Mouse (Mus musculus) MEL-GATA-1-ER (cell line): ENCODE data around the gene Camta1.

Source experiments
- DNase-seq: peaks from one replicate; pipeline ENCODE4 v3.0.0-alpha.2; 2012; ENCODE audit warnings: low read depth; ENCODE audit errors: extremely low read depth

Camta1 gene

DNA sequence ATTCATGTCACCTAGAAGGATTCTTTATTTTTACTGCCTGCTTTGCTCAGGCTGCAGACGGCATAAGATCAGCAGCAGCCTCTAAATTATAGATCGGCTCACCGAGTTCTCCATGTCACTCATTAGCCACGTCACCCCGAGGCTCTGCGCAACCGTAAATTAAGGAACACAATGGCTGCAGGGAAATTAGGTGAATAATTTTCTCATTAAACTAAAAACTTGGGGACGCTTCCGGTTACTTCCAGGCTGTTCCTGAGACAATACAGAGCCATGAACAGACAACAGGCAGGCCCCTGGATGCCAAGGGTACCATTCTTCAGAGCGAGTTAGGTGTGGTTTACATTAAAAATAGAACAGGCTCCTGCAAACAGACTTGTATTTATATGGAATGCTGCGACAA is 472.3 kb downstream of the Camta1 start:
- DNase-seq, result no peak

DNA sequence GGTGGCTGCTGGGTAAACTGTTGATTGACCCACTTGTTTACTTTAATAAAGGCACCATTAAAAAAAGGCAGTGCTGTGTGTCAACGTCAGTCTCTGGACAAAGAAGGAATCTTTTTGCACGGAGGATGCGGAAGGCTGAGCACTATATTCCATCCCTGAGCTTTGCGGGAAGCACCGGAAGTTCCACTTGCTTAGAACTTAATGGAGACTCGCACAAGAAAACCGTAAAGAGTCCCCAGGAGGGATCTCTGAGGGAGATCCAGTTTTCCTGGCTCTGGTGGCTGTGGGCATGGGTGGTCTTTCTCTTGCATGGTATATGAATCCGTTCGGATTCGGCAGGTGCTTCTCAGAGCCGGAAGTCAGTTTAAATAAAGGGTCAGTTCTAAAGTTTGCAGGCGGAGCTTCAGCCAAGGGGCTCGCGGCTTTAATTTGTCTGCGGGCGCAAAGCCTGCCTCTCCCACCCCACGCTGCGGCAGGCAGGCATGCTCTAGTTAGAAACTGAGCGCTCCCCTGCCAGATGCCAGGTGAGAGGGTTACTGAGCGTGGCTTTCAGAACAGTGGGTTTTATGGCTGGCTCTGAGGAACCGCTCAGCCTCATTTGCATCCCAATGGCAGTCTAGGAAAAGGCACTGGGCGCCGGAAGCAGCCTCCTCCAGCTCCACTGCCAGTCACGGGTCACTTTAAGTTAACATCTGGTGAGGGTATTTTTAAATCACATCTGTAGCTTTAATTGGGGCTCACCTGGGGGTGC is 474.8 kb downstream of the Camta1 start:
- DNase-seq, result no peak

DNA sequence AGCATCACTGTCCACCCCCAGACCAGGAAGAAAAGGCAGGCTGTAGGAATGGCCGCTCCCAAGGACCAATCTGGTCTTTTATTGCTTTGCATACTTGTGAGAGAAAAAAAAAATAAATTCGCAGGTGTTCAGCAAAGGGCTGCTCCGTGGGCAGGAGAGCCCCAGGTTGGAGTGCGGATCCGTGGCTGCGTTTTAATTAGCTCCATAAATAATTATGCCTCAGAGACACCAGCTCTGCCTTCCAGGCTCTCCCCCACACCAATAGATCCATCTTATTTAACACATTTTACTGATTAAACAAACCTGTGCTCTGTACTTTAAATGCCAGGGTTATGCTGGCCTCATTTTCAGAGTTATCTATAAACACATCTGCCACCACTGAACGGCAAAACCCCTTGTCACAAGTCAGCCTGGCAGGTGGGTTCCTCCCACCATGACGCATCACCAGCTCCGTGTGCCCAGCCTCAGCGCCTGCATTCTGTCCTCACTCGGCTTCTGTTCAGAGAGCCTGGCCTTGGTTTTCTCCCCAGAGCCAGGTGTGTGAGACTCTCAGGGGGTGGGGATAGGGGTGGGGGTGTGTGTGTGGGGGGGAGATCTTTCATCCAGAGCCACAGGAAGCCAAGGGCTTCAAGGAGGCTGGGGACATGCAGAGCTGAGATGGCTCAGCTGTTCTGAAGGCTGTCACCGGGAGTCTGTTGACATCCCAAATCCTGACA is 475.5 kb downstream of the Camta1 start:
- DNase-seq, result no peak

DNA sequence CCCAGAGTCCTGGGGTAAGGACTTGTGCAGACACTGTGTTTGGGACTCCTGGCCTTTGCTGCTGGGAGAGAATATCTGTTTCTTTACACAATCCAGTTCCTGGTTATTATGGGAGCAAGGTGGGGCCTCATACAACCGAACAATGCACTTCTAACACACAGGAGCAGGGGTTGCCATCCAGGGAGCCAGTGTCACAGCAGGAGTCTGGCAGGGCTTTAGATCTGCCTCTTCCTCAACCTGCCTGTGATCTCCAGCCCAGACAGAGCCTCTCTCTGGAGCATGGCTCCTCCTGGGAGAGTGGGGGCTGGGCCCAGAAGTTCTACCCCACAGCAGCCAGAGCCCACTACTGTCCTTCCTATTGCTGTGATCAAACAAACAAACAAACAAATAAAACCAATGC is 483.9 kb downstream of the Camta1 start:
- DNase-seq, result no peak

DNA sequence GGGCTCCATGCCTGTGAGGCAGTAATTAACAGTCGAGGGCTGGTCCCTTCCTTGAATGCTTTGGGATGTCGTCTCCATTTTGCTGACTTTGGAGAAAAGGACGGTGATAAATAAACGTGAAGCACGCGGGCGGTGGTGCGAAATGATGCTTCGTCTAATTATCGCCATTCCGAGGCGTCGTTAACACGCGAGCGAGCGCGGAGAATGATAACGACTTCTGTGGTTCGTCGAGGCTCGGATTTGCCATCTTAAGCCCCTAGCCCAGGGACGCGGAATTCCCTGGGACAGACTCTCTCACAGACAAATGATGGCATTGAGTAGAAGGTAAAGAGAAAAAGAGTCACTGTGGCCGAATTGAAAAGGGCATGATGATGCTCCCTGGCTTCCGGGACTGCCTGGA is 485.4 kb downstream of the Camta1 start:
- no peak for DNase-seq

DNA sequence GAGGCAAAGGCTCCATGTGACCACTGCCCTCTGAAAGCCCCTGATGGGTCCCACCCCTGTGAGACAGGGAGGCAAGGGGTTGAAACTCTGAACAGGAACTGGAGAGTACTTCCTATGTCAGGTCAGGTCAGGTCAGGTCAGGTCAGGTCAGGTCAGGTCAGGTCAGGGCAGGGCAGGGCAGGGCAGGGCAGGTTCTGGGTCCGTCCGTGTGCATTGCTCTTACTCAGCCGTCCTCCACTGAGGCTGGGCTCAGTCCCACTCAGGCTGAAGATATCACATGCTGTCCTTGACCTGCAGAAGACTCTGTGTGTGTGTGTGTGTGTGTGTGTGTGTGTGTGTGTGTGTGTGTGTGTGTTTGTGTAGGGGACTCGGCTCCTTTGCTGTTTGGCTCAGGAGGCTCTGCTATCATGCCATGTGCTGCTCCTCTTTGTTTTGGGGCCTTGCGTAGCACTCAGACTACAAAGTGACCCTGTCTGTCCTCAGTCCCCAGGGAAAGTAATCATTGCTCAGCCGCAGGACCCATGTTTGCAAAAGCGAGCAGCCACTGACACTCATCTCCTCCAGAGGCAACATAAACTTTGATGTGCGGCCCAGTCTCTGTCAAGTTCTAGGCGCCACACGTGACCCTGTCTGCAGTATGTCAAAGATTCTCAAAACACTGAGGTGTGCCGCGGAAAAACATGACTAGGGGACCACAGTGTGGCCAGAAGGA is 488.7 kb downstream of the Camta1 start:
- DNase-seq, result no peak

DNA sequence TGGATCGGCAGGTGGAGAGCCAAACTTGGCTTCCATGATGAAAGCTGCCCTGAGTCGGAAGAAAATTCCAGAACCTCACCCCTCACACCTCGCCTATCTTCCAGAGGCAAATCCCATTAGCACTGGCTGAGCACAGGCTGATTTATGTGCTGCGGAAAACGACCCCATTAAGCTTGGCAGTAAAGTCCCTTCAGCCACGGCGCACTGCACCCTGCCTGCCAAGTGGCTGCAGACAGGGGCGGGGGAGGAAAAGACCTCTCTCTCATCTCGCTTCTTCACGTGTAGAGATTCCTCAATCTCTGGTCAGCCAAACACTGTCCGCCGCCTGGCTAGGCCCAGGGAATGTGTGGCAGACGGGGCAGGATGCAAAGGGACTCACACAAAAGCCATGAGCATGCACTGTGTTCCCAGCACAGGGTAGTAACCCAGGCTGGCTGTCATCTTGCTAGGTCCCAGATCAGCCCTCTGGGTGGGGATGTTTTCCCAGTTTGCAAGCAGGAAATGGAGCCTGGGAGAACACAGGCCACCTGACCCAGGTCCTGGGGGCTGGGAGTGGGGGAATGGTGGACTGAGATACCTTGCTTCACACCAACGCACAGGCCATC is 494.6 kb downstream of the Camta1 start:
- DNase-seq, result no peak

DNA sequence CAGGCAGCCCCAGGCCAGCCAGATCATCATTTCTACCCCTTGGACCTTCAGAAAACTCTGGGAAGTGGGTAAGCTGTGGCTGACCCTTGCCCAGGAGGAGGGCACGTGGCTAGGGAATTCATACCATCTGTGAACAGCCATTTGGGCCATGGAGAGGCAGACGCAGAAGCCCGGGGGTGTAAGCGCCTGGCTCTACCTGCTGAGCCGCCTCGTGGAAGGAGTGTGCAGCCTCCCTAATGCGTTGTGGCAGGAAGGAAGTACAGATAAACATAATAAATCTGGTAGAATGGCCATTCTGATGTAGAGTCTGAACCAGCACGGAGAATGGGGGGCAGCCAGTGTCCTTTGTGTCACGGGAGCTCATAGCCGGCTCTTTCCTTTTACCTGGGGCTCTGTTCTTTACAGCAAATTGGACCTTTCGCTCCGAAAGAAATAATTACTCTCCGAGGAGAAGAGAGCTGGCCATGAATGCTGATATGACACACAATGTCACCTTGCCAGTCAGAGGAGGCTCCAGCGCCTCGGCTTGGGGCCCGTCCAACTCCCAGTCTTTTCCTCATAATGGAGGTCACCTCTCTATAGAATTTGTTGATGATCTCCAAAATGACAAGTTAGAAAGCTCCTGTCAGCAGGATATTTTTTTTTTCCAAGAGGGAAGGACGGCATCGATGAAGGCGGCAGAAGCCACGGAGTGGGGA is 500.6 kb downstream of the Camta1 start:
- no peak for DNase-seq

DNA sequence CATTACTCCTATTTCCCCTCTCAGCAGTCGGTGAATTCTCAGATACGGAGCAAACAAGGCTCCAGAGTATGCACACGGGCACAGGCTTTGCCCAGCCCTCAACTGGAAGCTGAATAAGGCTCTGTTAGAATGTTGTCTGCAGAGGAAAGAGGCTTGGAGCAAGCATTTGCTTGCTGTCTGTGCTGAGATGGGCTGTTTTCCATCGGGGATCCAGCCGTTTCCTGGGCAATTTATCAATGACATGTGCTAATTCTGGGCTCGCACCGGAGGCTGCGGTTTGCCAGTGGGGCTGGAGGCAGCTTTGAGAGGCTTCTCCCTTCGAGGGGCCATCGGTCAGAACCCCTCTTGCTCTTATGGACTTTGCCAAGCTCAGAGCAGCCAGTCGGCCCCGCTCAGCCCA is 506.2 kb downstream of the Camta1 start:
- DNase-seq, result no peak

DNA sequence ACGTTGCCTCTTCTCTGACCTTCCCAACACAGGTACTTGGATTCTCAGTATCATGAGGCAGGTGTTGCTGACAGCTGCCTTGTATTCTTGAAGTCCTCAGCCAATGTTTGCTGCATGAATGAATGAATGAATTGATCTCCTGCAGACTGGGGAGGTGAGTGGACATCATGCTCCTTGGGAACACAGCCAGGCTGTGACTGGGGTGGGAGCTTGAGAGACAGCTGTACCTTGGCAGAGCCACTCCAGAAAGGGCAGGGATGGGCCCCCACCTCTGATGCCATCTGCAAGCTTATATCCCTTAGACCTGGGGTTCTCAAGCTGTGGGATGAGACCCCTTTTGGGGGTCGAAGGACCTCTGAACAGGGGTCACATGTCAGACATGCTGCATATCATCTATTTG is 508.9 kb downstream of the Camta1 start:
- no peak for DNase-seq

DNA sequence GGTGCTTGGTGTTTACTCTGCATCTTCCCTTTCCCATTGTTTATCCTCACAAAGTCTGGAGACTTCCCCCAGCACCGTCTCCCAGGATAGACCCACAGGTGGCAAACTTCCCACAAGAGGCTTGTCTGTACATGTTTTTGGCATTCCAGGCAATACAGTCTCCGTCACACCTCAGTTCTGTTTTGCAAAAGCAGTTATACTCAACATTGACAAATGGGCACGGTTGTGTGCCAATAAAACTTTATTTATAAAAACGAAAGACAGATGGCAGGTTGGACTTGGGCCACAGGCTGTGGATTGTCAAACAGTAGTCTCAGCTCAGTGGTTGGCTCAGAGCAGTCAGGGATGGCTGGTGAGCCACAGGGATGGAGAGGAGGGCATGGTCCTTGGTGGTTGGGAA is 509.4 kb downstream of the Camta1 start:
- no peak for DNase-seq

DNA sequence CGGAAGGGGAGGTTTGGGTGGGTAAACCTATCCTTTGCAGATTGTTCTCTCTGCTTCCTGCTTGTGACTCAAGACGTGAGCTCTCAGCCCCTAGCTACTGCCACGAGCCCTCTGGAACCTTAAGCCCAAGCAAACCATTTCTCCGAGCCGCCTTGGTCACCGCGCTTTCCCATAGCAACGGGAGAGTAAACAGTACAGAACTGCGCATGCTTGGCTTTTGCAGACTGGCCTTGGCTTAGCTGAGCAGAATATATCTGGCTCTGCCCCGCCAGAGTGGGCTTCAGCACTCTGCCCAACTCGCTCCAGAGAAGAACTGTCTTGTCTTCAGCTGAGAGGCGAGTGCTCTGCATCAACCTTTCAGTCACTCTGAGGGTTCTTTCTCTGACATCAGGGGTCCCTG is 509.9 kb downstream of the Camta1 start:
- DNase-seq, result no peak

DNA sequence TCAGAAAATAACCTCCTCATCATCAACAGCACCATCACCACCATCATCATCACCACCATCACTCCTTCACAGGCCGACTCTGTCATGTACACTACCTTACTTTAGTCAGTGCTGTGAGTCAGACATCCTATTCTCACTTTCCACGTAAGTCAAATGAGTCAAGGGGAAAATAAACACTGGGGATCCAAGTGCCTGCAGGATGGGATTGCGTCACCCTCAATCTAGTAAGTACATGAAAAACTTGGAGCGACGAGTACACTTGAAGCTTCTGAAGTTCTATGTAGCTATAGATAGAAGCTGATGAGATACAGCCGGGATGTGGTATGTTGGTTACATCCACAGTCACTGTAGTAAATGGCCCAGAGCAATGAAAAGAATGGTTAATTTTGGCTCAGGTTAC is 514.1 kb downstream of the Camta1 start:
- no peak for DNase-seq

DNA sequence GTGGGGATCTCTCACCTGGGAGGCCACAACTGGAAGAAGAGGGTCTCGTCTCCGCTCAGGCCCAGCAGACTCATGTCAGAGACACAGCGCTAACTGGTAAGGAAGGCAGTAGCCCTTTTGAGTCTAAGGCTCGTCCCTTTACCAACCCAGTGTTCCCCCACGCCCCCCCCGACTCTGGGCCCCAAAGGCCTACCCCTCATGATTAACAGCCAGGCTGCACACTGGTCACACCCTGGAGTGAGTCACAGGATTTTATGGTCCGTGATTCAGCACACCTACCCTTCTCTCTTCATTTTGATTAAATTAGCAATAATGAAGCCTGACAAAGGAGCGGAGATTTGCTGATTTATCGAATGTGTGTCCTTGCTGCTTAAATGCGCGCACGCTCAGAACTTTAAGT is 515.0 kb downstream of the Camta1 start:
- no peak for DNase-seq

DNA sequence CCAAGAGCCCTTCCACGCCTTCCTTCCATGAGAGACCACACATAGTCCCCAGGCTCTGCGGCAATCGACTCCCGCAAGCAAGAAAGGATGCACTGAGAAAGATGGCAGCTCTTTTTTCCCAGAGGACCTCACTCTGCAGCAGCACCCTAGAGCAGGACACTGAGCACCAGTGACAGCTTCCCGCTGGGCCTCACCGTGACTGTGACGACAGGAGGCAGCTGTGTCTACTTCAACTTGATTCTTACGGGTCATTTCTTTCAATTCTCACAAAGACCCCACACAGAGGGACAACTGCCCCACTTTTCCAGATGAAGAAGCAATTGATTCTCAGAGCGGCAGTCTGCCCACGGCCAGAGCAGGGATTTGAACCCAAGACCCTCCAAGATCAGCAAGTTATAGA is 516.9 kb downstream of the Camta1 start:
- DNase-seq, result no peak

DNA sequence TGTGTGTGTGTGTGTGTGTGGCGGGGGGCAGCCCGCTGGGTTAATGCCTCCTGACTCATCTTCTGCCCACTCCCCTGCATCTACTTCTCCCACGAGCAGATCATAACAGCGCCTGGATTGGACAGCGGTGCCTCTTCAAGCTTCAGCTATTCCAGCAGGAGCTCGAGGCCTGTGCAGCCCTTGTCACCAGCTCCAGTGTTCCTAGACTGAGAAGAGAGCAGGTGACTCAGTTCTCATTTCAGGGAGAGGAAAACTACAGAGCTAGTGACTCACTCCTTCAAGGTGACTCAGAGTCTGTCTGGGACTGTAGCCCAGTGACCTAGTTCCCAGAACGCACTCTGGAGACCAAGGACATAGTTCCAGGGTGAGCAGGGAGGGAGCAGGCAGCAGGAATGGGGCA is 522.3 kb downstream of the Camta1 start:
- DNase-seq, result no peak

DNA sequence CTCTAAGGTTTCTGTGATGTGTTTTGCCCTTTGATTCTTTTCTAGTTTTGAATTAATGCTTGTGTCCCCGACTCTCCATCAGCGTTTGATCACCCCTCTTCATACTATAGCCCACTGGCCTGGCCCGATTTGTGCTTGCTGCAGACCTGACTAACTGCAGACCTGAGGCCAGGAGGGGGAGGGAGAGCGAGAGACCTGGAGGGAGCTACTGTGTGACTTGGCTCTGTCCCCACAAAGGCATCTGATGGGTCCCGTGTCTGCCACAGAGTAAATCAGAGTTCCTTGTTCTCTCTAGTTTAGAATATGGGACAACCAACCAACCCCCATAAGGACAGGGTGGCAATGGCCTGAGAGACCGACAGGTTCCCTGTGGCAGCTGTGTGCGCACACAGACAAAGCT is 522.7 kb downstream of the Camta1 start:
- DNase-seq, result no peak

DNA sequence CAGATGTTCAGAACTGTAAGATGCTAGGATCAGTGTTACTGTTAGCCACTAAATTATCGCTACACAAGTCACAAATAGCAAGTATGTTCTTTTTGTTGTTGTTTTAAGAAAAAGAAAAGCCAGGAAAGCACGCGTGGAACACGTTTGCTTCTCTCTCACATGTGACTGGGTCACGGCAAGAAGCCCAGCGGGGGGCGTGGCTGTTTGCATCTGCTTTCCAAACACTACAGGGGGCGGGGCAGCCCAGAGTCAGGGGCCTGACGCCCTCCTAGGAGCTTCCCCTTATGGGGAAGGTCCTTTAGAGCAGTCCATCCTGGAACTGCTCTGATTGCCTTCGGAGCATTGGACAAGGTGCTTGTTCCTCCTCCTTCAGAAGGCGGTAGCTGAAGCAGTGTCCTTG is 524.1 kb downstream of the Camta1 start:
- no peak for DNase-seq

DNA sequence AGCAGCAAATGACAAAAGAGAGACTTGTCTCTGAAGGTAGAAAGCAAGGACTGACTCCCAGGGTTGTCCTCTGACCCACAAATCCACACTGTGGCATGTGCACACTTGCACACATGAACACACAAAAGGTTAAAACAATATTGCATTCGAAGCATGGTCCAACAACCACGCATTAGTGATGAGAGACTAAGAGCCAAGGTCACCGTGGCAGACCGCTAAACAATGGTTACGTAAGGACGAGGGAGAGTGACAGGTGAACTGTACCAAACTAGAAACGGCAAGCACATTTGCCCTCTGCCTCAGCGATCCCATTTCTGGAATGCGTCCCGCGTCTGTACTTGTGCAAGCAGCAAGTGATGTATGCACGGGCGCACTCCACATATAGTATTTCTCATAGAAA is 525.3 kb downstream of the Camta1 start:
- DNase-seq, result no peak

DNA sequence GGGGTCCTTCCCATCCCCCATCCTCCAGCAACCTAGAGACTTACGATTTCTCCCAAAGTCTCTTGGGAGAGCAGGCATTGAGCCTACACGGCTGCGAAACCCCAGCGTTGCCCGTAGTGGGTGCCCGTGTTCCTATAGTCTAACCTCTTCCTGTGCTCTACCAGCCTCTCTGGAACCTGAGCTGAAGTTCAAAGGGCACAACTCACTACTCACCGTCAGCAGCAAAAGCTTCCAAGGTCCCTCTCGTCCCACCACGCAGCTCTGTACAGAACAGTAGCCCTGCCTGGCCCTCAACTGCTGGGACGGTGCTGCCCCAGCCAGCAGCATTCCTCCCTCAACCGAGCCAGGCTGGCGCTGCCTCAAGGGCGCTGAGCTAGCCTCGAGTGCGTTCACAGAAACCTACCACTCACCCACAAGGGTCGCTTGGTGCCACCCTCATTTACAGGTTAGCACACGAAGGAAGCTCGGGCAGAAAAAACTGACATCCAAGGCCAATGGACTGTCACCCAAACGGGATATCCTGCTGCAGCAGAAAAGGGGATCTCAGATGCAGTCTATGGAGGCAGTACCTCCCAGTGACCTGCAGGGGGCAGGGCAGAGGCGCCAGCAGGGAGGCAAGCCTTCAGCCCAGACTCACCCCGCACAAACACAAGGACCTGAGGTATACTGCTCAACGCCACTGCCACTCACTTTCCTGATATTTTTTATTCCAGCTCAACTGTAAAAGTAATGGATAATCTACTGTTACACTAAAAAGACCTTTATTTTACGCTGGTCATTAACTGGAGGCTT is 526.5 kb downstream of the Camta1 start:
- no peak for DNase-seq
